Mouse (Mus musculus) layer of hippocampus, postnatal 36 days (tissue): ENCODE results near the gene Lnx1. TPM values are rescaled to one million over a fixed set of nuclear protein-coding genes. Genes with fewer than 3 reads are reported as not detected.
A peak's percentile ranks its signal among the peaks of the same experiment; 100 is the strongest.

Experiments
- DNase-seq, 2 experiments: peaks; one replicate each; pipeline ENCODE4 v3.0.0; 2022
- total RNA-seq, 2 experiments: library from RNA; stranded (reverse); gene quantifications; 2 replicates each; pipeline ENCODE4 v1.2.3; 2021

Lnx1 gene
- total RNA-seq, 2 experiments from 2014 or later, result 15.5 to 15.9 TPM

DNA sequence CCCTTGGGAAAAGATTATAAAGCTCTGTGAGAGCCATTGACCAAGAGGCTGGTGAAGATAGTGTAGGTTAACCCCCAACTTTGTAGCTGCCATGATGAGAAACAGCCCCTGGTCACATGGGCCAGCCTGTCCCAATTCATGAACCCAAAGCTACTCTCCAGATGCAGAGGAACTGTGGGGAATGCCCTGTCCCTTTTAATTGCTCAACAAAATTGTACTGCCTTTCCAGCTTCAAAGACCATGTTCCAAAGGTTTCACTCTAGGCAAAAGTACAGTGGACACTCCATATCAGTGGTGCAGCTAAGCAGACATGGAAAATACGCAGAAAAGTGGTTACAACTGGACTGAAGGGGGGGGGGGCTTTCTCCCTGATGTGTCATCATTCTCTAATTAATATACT lies 53.6 kb downstream of the Lnx1 start:
- DNase-seq, result no peak

DNA sequence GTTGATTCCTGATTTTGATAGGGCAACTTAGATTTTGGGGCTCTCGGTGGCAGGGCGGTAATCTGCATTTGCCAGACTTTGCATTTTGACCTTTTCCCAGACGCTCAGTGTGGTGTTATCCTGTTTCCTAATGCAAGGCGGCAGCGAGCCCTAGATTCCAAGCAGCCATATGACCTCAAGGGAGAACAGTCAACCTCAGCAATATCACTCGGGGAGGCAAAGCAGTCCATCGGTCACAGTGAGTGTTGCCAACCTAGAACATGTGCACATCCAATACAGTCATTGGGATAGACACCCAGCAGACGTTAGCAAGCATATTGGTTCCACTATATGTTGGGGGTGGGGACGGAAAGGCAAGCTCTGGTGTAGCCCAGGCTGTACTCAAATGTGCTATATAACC lies 54.5 kb downstream of the Lnx1 start:
- DNase-seq, result no peak

DNA sequence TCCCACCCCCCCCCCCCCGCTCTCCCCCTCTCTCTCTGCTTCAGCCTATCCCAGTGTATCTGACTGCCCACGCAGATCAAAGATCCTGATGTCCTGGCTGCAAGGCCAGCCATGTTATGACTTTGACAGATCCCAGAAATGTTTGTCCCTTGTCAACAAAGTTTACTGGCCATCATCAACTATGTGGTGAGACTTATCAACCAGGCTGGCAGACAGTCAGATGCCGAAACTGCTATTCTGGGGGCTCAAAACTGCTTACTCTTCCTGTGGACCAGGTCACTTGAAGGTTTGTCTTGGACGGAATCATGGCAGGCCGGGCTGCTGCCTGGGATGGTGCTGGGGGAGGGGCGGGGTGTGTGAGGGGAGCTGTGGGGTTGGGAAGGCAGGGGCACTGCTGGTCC lies 55.1 kb downstream of the Lnx1 start:
- DNase-seq, result no peak

DNA sequence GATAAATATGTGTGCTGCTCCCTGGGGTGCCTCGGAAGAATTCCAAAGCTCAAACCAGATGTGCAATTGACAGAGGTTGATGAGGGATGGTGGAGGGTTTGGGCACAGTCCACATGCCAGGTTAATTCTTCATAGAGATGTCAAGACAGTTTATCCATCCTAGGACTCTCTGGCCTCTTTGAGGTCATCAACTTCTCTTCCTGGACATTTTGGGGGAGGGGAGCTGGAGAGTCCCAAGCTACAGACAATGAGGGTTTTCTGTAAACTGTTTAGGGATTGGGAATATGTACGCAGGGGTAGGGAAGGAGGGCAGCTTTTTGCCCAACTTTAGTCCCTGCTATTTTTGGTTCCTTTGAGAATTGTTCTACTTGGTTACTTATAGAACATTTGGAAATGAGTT lies 60.4 kb downstream of the Lnx1 start:
- DNase-seq, result no peak

DNA sequence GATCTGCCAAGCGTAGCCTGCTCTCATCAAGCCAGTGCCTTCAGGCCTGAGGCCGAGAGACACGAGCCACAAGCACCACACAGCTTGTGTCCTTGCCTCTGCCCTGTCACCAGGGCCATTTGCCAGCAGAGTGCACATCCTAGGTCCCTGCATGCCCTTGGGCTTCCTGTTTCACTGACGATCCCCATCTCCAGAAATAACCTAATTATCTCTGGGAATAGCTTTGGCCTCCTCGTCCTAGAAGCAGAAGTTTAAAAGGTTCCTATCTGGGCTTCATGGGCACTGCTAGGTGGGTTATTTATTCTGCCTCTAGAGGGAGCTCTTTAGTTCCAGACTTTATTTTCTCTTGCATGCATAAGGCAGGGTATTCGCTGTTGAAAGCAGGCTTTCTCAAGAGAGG lies 61.7 kb downstream of the Lnx1 start:
- no peak for DNase-seq

DNA sequence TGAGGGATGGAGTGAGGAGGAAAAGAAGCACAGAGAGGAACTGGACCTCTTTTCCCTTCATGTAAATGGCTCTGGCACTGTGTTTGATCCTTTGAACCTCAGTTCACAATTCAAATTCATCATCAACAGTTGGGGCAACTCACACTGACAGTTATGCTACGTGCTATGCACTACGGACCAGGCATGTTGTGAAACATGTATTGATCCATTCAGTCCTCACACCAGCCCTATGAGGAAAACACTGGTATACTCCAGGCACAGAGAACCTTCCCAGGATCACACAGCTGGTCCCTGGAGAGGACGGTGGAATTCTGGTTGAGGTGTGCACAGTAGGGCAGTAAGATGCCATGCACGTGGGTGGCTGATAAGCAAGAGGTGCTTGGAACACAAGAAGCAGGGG lies 62.2 kb downstream of the Lnx1 start:
- no peak for DNase-seq

DNA sequence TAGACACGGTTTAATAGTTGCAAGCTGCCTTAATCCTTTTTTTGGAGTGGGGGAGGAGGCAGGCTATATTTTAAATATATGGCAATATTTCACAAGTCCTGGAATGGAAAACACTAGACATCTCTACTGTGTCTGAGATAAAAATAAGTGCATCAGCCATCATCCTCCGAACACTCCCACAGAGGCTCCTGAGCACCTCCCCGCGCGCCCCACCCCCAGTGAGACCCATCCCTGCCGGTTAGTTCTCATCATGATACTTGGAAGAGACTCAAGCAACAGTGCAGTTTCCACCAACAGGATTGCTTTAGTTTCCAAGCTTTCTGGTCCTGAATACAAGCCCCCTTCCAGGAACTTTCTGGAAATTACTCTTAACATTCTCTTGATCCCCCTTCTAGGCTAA lies 63.2 kb downstream of the Lnx1 start:
- DNase-seq, result no peak

DNA sequence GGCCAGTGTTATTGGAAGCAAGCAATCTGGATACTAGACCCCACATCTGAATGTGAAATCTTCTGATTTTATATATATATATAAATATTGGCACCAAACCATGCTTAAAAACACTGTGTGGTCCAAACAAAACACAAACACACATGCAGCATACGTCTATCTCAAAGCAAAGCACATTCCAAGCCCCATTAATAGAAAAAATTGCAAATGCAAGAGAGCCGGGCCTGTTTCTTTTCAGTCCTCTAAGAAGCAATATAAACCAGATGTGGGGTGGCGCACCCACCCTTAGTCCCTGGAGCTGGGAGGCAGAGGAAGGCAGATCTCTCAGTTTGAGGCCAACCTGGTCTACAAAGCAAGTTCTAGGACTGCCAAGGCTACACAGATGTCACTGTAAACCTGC lies 68.3 kb downstream of the Lnx1 start:
- DNase-seq, result no peak

DNA sequence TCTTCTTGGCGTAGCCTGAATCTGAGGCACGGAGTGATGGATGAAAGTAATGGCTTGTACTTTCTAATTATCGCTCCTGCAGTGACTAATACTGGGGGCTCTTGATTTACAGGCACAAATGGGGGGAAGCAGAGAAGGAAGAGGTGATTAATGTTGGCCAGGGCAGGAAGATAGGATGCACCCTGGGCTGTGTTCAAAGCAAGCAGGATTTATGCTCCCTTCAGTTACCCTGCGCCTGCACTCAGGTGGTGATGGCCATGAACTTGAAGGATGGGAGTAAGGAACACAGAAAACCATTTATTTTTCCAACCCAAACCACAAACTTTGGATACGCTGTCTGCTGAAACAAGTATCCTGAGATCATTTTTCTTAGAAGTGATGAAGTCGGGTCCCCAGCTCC lies 69.3 kb downstream of the Lnx1 start:
- no peak for DNase-seq

DNA sequence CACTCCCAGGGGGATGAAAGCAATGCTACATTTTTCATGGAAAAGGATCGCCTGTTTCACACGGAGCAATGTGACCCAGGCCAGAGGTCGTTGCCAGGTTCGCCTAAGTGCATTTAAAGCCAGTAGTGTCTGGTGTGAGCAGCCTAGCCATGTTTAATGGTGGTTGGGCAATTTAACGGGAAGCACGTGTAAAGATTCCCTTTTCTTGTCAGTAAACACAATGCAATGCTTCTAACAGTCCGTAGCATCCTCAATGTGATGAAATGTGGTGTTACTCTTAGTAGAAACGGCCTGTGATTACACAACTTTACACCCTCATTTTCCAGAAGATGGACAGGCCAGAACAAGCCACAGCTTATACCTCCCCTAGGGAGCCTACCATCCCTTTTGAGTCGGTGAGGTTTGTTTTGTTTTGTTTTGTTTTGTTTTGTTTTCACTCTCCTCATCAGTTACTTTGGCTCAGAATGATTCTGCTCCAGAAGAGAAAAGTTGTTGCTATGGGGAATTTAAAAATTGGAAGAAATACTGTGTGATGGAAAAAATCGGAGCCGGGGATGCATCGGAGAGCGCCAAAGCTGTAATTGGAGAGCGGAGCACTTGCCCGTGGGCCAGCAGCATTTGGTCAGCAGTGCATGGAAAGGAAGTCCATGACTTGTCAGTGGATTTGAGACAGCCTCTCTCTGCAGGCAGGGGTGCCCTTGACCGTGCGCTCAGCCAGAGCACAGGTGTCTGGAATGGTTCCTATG lies 70.2 kb downstream of the Lnx1 start:
- DNase-seq, result no peak

DNA sequence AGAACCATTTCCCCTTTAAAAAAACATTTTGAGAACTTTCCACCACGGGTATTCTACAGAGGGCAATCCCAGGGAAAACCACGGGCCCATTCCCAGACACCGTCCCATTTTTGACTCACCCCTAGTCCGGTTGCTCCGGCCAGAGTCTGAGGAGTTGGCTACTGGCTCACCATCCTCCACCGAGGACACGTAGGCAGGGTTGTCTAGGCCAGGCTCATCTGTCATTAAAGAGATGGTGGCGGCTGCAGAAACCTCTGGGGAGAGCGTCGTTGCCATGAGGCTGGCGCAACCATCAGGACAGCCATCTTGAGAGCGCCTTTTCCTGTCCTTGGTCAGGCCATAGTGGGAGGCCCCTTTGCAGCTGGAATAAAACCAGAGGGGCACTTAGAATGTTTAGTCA lies 74.7 kb downstream of the Lnx1 start:
- DNase-seq, result no peak

DNA sequence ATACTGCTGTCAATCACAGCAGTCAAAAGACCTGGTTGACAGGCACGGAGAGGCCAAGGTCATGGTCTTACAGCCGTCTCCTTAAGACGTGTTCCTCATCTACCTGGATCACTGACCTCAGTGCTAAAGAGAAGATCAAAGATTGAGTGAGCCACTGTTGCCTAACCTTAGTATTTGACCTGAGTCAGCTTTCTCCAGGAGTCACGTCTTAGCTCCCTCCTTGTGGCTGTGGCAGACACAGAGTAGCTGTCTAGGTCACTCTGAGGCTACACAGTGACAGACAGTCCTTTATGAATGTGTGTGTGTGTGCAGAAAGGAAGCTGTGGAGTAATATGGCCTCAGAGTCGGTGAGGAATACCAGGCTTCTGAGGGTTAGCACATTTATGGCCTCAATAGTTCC lies 78.3 kb downstream of the Lnx1 start:
- DNase-seq, result no peak

DNA sequence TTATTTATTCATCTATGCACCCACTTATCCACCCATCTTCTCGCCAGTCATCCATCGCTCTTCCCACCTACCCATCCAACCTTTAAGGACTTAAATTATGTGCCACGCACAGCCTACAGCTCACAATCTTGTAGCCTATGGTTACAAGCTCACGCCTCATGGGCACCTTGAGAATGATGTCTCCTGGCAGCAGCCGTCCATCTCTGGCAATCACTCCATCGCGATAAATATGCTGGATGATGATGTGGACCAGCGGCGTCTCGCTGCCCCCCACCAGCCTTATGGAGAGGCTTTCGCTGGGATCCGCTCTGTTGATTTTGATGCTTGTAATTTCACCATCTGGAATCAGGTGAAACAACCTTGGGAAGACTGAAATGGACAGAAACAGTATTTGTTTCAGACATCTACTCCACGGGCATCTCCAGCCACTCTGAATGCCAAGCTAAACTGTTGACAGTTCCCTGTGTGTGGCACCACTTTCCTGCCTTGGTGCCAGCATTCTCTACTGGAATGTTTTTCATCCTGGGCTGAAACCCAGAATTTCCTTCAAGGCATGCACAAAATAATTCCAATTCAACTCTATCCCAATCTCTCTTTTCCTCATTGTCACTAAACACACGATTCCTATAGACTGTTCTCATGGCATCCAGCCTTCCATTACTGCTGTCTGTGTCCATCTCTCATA lies 79.3 kb downstream of the Lnx1 start:
- DNase-seq, result no peak

DNA sequence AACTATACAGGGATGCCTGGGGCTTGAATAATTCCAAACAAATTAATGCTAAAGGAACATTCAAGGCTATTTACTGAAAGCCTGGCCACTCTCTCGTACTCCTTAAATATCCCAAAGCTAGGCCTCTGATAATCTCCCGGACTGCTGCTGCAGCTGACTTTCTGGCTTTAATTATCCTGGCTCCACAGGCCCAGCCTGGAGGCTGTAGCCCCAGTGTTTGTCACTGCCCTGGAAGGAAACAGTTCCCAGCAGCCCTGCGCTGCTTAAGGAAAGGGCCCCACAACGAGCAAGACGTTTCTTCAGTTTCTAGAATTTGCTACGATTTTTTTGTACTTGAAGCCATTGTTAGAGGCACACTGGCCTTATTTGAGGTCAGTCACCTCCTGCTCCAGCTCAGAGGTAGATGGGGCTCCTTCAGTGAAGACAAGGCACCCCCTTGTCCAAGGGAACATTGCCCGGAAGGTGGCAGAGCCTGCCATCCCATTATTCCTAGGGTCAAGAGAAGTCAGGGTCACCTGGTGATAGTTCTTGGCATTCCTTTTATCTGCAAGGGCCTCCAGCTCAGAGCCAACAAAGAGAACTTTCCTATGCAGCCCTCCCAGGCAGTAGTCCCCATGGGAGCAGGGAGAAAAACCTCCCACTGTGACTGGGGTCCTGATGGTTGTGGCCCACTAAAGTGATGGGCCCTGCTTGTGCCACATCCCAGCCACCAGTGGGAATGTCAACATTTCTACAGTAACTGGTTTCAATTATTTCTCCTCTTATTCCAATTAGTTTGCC lies 80.8 kb downstream of the Lnx1 start:
- no peak for DNase-seq

DNA sequence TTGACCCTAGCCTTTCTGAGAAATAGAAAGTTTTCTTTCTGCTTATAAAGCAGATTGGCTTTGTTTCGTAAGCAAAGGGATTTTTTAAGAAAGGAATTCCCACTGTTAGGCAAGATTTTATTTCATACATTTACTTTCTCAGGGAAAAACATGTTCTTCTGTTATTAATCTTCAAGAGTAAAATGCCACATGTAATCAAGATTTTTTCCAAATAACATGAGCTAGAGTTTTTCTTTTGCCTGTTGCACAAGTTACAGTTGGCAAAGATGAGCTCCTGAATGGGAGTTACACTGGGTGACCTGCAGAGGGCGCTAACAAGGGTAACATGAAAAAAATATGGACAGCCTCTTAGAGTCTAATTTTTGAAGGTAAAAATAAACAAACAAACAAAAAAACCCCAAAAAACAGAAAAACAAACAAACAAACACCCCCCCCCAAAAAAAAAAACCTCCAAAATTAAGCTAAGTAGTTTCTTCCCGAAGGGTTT lies 84.1 kb downstream of the Lnx1 start:
- DNase-seq, result no peak

DNA sequence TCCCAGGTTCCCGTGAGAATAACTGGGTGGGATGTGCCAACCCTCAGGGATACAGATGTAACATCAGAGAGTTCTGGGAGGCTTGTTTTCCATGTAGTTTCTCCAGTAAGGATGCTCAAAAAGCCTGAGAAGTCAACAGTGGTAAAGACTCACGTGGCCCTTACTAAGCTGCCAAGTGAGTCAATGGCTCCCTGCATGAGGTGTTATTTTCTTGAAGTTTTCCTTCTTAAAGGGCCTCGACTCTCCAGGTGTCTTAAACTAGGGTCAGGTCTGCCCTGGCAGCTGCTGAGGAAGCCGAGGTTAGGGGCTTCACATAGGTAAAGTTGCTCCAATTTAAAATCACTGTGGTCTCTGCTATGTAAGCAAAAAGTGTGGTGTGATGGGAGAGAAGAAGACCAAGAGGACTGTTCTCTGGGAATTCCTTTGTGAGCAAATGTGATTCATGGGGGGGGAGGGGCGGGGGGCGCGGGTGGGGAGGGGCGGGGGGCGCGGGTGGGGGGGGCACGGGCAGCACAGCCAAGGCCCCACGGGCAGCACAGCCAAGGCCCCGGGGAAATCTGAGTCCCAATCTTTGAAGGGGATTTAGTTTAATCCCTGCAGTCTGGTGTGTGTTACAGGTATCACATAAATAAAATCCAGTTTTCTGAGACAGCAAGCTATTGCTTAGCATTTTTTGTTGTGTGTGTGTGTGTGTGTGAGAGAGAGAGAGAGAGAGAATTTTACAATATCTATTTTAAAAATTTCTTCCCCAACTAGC lies 84.7 kb downstream of the Lnx1 start:
- DNase-seq, result no peak

DNA sequence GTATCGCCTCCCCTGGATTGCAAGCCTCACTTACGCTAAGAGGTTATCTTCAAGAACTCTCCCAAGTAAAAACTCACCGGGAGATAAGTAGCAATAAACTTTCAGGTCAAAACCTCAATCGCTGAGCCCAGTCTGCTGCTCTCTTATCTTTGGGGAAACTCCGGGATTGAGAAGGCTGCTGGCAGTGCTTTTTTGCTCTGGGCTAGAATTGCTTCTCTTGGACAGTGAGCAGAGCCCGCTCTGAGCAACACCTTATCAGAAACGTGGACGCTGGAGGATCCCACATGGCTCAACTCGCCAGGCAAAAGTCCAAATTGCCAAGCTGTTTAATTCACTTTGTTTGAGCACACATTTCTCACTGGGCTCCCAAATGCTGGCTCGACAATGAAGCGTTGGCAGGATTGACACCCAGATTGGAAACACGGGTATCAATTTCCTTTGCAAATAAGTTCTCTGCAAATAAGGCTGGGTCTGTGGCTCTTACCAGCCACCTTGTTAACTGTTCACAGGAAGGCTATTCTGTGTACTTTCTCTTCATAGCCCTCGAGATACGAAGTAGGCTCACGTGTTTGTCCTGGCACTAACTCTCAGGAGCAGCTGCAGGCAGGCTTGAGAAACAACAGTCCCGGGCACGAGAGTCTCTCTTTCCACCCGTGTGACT lies 89.1 kb downstream of the Lnx1 start:
- peak; percentile 11 to 25 for DNase-seq

DNA sequence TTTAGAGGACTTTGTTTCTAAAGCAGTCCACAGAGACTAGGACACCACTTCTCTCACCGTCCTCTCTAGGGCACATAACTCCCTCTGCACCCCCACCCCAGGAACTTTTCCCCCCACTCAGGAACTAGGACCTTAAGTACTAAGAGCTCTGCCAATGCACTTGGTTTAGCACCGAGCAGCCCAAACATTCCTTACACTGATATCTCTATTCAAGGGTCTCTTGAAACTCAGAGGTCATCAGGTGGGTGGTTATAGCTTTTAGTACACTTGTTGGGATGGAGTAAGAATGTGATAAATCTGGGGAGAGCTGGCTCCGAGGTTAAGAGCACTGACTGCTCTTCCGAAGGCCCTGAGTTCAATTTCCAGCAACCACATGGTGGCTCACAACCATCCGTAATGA lies 90.0 kb downstream of the Lnx1 start:
- no peak for DNase-seq

DNA sequence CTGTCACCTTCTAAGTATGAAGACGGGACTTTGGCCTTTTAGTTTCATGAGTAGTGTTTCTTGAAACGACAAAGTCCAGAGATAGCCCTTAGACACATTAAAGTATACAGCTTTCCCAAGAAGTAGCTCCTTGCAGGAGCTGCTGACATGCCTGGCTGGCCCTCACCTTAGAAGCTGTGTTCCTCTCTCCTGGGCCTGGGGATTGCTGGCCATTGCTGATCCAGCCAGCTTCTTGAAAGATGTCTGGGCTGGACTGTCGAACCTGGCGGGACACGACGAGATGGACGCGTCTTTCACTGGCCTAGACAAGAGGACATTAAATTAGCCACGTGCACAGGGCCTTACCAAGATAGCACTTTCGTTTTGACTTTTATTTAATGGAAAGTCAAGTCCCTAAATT lies 92.2 kb downstream of the Lnx1 start:
- DNase-seq, result no peak

DNA sequence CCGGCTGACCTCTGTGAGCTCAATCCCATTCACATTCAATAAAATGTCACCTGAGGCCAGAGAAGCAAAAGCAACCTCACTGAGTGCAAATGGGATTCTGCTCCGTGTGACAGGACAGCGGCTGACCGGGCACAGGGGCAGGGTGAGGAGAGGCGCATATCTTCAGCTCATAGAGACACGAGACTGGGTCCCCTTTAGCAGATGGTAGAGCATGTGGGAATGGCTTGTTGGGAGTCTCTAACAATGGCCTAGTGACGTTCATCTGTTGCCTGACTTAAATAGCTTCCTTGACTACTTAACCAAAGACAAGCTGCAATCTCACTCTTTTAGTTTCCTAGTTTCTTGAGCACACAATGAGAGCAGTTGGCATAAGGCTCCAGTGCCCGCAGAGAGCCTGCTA lies 96.5 kb downstream of the Lnx1 start:
- no peak for DNase-seq

DNA sequence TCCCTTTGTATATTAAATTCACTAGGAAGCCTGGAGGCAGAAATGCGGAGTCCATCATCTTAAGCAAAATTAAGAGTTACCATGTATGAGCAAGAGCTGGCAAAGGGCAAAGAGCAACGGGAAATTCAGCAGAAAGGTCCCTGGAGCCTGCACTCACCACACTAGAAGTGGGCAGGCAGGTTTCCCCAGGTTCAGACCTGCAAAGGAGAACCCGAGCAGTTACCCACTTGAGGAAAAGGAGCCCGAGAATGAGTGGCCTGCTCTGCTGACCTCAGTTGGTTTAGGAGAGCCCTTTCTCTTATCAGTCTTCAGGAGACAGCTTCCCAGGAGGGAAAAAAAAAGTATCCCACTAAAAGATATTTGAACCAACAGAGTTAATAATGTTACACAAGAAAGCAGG lies 99.4 kb downstream of the Lnx1 start:
- DNase-seq, result no peak

DNA sequence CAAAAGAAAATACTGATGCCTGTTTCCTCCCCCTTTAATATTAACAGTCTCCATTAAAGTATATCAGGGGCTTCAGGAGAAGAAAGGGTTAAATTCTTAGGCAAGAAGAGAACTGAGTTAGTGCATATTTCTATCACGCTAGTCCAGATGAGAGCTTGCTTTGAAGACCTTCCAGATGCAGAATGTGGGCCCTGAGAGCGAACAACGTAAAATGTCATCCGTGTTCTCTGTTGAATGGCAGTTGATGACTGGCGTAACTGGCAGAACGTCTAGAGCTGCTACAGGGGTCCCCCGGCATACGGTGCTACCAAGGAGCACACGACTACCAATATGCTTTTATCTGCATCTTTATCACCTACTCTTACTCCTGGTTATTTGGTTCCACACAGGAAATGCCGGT lies 100.3 kb downstream of the Lnx1 start:
- no peak for DNase-seq
